Mouse (Mus musculus) myocyte (in vitro differentiated cells): ENCODE data around the gene Coa3. TPM values are rescaled to one million over a fixed set of nuclear protein-coding genes. Genes with fewer than 3 reads are reported as not detected.

Source experiments
- H3K27me3 ChIP-seq: one replicate; pipeline ENCODE4 v1.6.1; 2011; ENCODE audit not compliant: control insufficient read depth, insufficient read depth, insufficient read length
- H3K36me3 ChIP-seq: one replicate; pipeline ENCODE4 v1.6.1; 2011; ENCODE audit not compliant: control insufficient read depth, insufficient read depth
- H3K4me2 ChIP-seq: one replicate; pipeline ENCODE4 v1.6.1; 2011; ENCODE audit warnings: low read depth, control low read depth
- H3K4me3 ChIP-seq: one replicate; pipeline ENCODE4 v1.5.1; 2011; ENCODE audit warnings: mild to moderate bottlenecking, control low read depth, moderate library complexity
- H3K79me2 ChIP-seq: one replicate; pipeline ENCODE4 v1.6.1; 2011; ENCODE audit not compliant: control insufficient read depth, insufficient read depth
- H3ac ChIP-seq: one replicate; pipeline ENCODE4 v1.6.1; 2011; ENCODE audit not compliant: control insufficient read depth, insufficient read length
- CEBPB ChIP-seq: IDR thresholded peaks from 2 replicates; pipeline ENCODE4 v1.6.1; 2011; ENCODE audit warnings: mild to moderate bottlenecking, moderate library complexity; ENCODE audit not compliant: poor library complexity, insufficient read depth, severe bottlenecking
- E2F4 ChIP-seq: IDR thresholded peaks from one replicate; pipeline ENCODE4 v1.6.1; 2011; ENCODE audit warnings: mild to moderate bottlenecking, control low read depth, moderate library complexity; ENCODE audit not compliant: insufficient read depth
- MAX ChIP-seq: IDR thresholded peaks from one replicate; pipeline ENCODE4 v1.6.1; 2011; ENCODE audit warnings: low read depth, mild to moderate bottlenecking, control low read depth
- MYOD1 ChIP-seq, 3 experiments: IDR thresholded peaks; one replicate each; pipeline ENCODE4 v1.6.1; 2011; ENCODE audit warnings: control low read depth in 2 of 3, low read depth in 2 of 3, mild to moderate bottlenecking in 2 of 3, moderate library complexity in 1 of 3; ENCODE audit not compliant: insufficient read length in 2 of 3, control insufficient read depth in 1 of 3
- MYOG ChIP-seq, 3 experiments: IDR thresholded peaks; one replicate each; pipeline ENCODE4 v1.6.1; 2011; ENCODE audit warnings: control low read depth in 2 of 3, low read depth in 2 of 3, mild to moderate bottlenecking in 2 of 3; ENCODE audit not compliant: insufficient read length in 2 of 3, control insufficient read depth in 1 of 3, insufficient read depth in 1 of 3
- POLR2A ChIP-seq: IDR thresholded peaks from one replicate; pipeline ENCODE4 v1.6.1; 2011; ENCODE audit warnings: low read depth, mild to moderate bottlenecking, control low read depth, moderate library complexity; ENCODE audit not compliant: insufficient read length
- POLR2AphosphoS2 ChIP-seq: IDR thresholded peaks from one replicate; pipeline ENCODE4 v1.6.1; 2011; ENCODE audit warnings: low read depth, control low read depth; ENCODE audit not compliant: insufficient read length
- REST ChIP-seq: IDR thresholded peaks from one replicate; pipeline ENCODE4 v1.6.1; 2011; ENCODE audit warnings: mild to moderate bottlenecking, control low read depth, moderate library complexity; ENCODE audit not compliant: insufficient read depth, insufficient read length
- SRF ChIP-seq: IDR thresholded peaks from one replicate; pipeline ENCODE4 v1.6.1; 2011; ENCODE audit warnings: low read depth; ENCODE audit not compliant: control insufficient read depth, insufficient read length
- TCF12 ChIP-seq: IDR thresholded peaks from one replicate; pipeline ENCODE4 v1.6.1; 2011; ENCODE audit warnings: mild to moderate bottlenecking, control low read depth; ENCODE audit not compliant: poor library complexity, insufficient read depth, severe bottlenecking
- USF1 ChIP-seq: IDR thresholded peaks from one replicate; pipeline ENCODE4 v1.6.1; 2011; ENCODE audit warnings: low read depth, mild to moderate bottlenecking, control low read depth, moderate library complexity
- polyA plus RNA-seq: library from polyadenylated mRNA; unstranded; fragments of >200 nt; fragmentation: generic; extraction: Trizol; gene quantifications from one replicate; pipeline ENCODE4 v1.2.1, GENCODE M21; 2012; ENCODE audit warnings: missing spikeins

The Coa3 gene
- polyA plus RNA-seq, 1 experiment, result 155 TPM

GRCm38 (mm10) chr11:101260826-101261380 lies 18.0 kb downstream of the Coa3 start:
- no peak overlapping the region for H3K4me3 ChIP-seq
- no peaks in the 10 kb centered on the region for H3K36me3 ChIP-seq
- no peak for TF ChIP-seq TCF12
- TF ChIP-seq REST, result no peak
- TF ChIP-seq CEBPB, result no peak
- TF ChIP-seq USF1, result no peak
- TF ChIP-seq POLR2AphosphoS2, result no peak
- TF ChIP-seq MYOD1 (IDR thresholded peaks at IDR 0.05; ENCODE audit: control insufficient read depth in 1 of 3, insufficient read length in 2 of 3, low read depth in 2 of 3), result no peak
- no peak for TF ChIP-seq MYOG (IDR thresholded peaks at IDR 0.05; ENCODE audit: control insufficient read depth in 1 of 3, insufficient read depth in 1 of 3, insufficient read length in 2 of 3, low read depth in 2 of 3)
- TF ChIP-seq MAX, result no peak
- no peak for TF ChIP-seq POLR2A
- H3K79me2 ChIP-seq, result no peaks in the 10 kb centered on the region
- H3ac ChIP-seq, result no peak overlapping the region
- H3K4me2 ChIP-seq, result peak overlapping the region; percentile 70
- peaks cover 42% of the 10 kb centered on the region for H3K27me3 ChIP-seq

GRCm38 (mm10) chr11:101259948-101260825 lies 18.7 kb downstream of the Coa3 start, which contains the start of gene Wnk4:
Gene Wnk4, plus strand, starts transcription at chr11:101260567.
- peak; percentile 73 for TF ChIP-seq POLR2AphosphoS2
- TF ChIP-seq MYOG (IDR thresholded peaks at IDR 0.05; ENCODE audit: control insufficient read depth in 1 of 3, insufficient read depth in 1 of 3, insufficient read length in 2 of 3, low read depth in 2 of 3), result no peak

GRCm38 (mm10) chr11:101259261-101259712 lies 19.6 kb downstream of the Coa3 start:
- Histone ChIP-seq H3K4me3 (no peak overlapping the region), H3K79me2 (peaks cover 4% of the 10 kb centered on the region), H3K27me3 (peaks cover 34% of the 10 kb centered on the region), H3K36me3 (no peaks in the 10 kb centered on the region), H3K4me2 (no peak overlapping the region), H3ac (no peak overlapping the region)
- no peak for TF ChIP-seq E2F4

More at GRCm38 (mm10) chr11:101259948-101260825, 18.7 kb downstream of the Coa3 start, which contains the start of gene Wnk4:
- H3K36me3 ChIP-seq, result no peaks in the 10 kb centered on the region
- no peak within 1 kb of the TSS for H3ac ChIP-seq
- no peaks in the 10 kb centered on the region for H3K79me2 ChIP-seq
- peaks cover 40% of the 10 kb centered on the region for H3K27me3 ChIP-seq
- peak within 1 kb of the TSS; percentile 70 for H3K4me2 ChIP-seq
- no peak within 1 kb of the TSS for H3K4me3 ChIP-seq

GRCm38 (mm10) chr11:101255826-101256775 lies 22.8 kb downstream of the Coa3 start:
- H3K79me2 ChIP-seq, result peaks cover 9% of the 10 kb centered on the region
- no peaks in the 10 kb centered on the region for H3K36me3 ChIP-seq
- no peak overlapping the region for H3K4me2 ChIP-seq
- no peak overlapping the region for H3K4me3 ChIP-seq
- H3ac ChIP-seq, result no peak overlapping the region
- TF ChIP-seq MAX (no peak), POLR2AphosphoS2 (no peak), SRF (no peak), E2F4 (no peak), POLR2A (no peak)
- peaks cover 9% of the 10 kb centered on the region for H3K27me3 ChIP-seq

GRCm38 (mm10) chr11:101253613-101254389 lies 25.1 kb downstream of the Coa3 start, which contains the start of gene Vps25:
Gene Vps25, plus strand, starts transcription at chr11:101253707.
- H3ac ChIP-seq, result peak within 1 kb of the TSS; percentile 68
- H3K4me2 ChIP-seq, result peak within 1 kb of the TSS; percentile 98
- TF ChIP-seq MYOD1 (IDR thresholded peaks at IDR 0.05; ENCODE audit: control insufficient read depth in 1 of 3, insufficient read length in 2 of 3, low read depth in 2 of 3), result peak in 1 of 3 experiments; percentile 16
- peak; percentile 88 for TF ChIP-seq POLR2A
- no peak for TF ChIP-seq MAX
- peak; percentile 93 for TF ChIP-seq POLR2AphosphoS2
- no peak for TF ChIP-seq MYOG (IDR thresholded peaks at IDR 0.05; ENCODE audit: control insufficient read depth in 1 of 3, insufficient read depth in 1 of 3, insufficient read length in 2 of 3, low read depth in 2 of 3)
- no peaks in the 10 kb centered on the region for H3K27me3 ChIP-seq
- peak within 1 kb of the TSS; percentile 95 for H3K4me3 ChIP-seq
- peaks cover 9% of the 10 kb centered on the region for H3K79me2 ChIP-seq
- H3K36me3 ChIP-seq, result no peaks in the 10 kb centered on the region
